Mouse (Mus musculus): ENCODE measurements at regions not wholly inside any gene's neighbourhood (a gene's known extent, or its start where the extent isn't known, plus 50 kb on each side); places are given as distances from the start of the nearest gene placed in this dataset.

GRCm38 (mm10) chr6:31861996-31862395, 188.1 kb upstream of the 1700012A03Rik start:
- TF ChIP-seq CTCF (IDR thresholded peaks at IDR 0.05; ENCODE audit: borderline replicate concordance, control insufficient read depth, extremely low read depth, insufficient read depth, low read length, poor library complexity) (no peak), POLR2A (IDR thresholded peaks at IDR 0.05; ENCODE audit: control insufficient read depth, extremely low read depth, insufficient read depth, low read length, poor library complexity) (no peak)
